Mouse (Mus musculus): ENCODE measurements at regions not wholly inside any gene's neighbourhood (a gene's known extent, or its start where the extent isn't known, plus 50 kb on each side); places are given as distances from the start of the nearest gene placed in this dataset.

DNA sequence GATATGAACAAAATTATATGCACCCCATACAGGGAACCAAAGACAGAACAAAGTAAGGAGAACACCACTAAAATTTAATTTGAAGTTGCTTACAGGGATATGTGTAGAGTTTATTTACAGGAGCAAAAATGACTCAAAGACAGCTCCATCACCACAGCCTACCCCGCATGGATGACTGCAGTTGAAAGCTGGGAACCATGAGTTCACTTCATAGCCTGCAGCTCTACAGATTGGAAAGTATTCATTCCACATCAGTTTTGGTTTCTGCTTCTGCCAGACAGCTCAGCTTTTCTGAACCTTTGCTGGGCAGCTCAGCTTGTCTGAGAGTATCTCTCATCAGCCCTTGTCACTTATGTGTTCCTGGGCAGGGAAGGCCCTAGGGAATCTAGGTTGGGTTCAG, 160.6 kb upstream of the Sema3d start:
- no peak for DNase-seq

GRCm38 (mm10) chr5:12233377-12234096, 149.6 kb upstream of the Sema3d start:
- DNase-seq: no peak

DNA sequence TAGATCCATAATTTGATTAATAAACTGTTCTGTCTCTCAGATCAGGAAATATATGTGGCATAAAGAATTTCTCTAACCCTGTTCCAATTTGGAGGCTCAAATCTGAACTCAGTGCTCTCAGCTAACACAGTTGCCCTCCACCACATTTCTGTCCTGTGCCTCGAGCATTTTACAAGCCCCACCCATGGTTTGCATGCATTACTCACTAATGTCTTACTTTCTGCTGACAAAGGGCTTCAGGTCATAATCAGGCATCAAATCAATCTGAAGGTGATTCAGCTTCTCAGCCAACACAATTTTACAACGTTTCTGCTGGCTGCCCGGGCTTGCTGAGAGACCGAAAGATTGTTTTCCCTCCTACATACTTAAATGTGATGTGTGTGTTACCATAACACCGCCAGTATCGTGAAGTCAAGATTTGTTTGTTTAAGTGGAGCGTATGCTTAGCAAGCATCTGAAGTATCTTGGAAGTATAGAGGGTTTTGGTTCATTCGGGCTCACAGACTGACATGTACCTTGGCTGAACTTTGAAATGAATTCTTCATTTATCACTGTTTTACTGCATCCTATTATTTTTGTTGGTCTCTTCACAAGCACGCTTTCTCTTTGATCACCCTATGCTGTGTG, 139.9 kb upstream of the Sema3d start:
- no peak for DNase-seq

DNA sequence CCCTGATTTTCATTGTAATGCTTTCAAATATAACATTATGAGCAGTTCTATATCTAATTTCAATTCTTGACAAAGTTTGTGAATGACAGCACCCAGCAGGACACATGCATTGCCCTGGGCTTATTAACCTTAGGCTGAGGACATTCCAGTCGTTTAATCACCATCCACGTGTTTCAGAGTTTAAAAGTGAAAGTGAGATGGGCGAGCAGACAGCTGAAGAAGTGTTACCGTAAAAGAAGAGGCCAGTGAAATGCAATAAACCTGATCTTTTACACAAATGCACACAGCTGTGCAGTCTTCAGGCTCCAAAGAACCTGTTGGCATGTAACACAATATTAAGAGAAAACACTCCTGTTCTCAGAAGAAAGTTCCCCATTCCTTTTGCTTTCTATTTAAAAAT, 89.5 kb upstream of the Sema3d start:
- no peak for DNase-seq

DNA sequence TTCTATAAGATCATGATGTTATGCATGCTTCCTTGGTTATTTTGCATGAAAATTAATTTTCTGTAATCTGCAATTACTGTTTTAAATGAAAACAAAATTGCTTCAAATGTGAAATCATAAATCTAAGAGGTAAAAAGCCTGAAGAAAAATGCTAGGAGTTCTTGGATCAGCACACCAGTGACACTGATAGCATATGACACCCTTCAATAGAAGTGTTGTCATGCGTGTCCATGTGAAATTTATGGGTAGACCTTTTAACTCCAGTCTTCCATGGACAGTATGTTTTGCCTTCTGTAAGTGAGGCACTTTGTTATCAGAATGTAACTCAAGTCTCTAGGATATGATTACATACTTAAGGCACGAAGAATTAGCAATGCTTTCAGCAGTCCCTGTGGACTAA, 85.9 kb upstream of the Sema3d start:
- no peak for DNase-seq

DNA sequence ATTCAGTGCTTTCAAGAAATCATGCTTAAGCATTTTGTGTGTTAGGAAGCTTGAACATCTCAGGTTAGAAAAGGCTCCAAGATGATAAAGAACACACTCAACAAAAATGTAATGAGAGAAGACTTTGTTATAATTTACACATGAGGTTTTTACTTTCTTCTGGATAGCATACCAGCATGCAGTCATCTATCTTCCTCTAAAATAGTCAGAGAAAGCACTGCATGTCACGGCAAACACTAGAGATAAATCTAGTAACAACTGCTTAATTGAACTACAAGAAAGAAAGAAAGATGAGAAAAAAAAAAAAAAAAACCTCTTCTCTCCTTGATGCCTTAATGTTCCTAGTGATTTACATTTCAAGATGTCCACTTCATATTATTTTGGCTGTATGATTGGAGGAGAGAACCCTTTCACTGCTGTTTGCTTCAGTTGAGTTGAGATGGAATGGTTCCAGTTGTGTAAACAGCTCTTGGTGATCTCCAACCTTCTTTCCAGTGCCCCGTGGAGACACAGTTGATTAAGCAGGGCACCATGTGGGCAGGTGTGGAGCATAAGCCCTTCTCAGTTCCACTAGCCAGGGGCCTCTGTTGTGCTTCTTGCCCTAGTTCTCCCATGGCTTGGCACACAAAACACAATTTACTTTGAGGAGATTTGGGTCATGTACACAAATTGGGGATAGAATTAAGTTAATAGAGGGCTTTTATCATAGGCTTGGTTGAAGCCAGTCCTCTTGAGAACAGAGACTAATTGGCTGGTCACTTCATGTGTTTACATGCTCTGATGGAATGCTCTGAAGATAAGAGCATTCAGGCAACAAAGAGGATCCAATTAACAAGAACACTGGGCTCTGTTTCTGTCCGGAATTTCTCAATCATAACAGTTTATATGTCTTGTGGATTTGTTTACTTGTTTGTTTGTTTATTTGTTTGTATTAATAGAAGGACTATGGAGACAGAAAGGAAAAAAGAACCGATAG, 81.1 kb upstream of the Sema3d start:
- no peak for DNase-seq

GRCm38 (mm10) chr5:12309408-12309807, 73.8 kb upstream of the Sema3d start:
- no peak for DNase-seq

- DNase-seq: no peak
Measured at GRCm38 (mm10) chr5:12332648-12333305, 50.4 kb upstream of the Sema3d start.
